Mouse (Mus musculus) stomach, embryonic 14.5 days (tissue): ENCODE data around the gene Gm20388. TPM values are rescaled to one million over a fixed set of nuclear protein-coding genes. Genes with fewer than 3 reads are reported as not detected.
A peak's percentile ranks its signal among the peaks of the same experiment; 100 is the strongest.

ENCODE experiments used
- ATAC-seq: fragments of 200-750 bp; cut with Nextera tagmentation; 2 replicates; pipeline ENCODE4 v1.8.0; 2017; ENCODE audit warnings: low read depth, moderate TSS enrichment; ENCODE audit not compliant: insufficient number of reproducible peaks, insufficient read depth, low FRiP score
- H3K27ac ChIP-seq: fragments of 300-500 bp; sonication (generic); 2 replicates; pipeline ENCODE4 v1.5.1; 2014; ENCODE audit warnings: mild to moderate bottlenecking, low read length, moderate library complexity, mixed read lengths
- H3K27me3 ChIP-seq: fragments of 300-500 bp; sonication (generic); 2 replicates; pipeline ENCODE4 v1.6.1; 2014; ENCODE audit warnings: low read length, control low read depth, mixed read lengths; ENCODE audit not compliant: control insufficient read depth, insufficient read depth
- H3K36me3 ChIP-seq: fragments of 300-500 bp; sonication (generic); 2 replicates; pipeline ENCODE4 v1.6.1; 2014; ENCODE audit warnings: mild to moderate bottlenecking, control low read depth, low read length, moderate library complexity, mixed read lengths; ENCODE audit not compliant: control insufficient read depth, insufficient read depth
- H3K4me1 ChIP-seq: fragments of 300-500 bp; sonication (generic); 2 replicates; pipeline ENCODE4 v1.6.1; 2014; ENCODE audit warnings: low read length, control low read depth, mixed read lengths; ENCODE audit not compliant: control insufficient read depth, insufficient read depth
- H3K4me2 ChIP-seq: fragments of 300-500 bp; sonication (generic); replicated peaks from 2 replicates; pipeline ENCODE4 v1.6.1; 2014; ENCODE audit warnings: low read depth, low read length, control low read depth
- H3K4me3 ChIP-seq: fragments of 300-500 bp; sonication (generic); 2 replicates; pipeline ENCODE4 v1.5.1; 2014; ENCODE audit warnings: low read depth, low read length, control low read depth
- H3K9ac ChIP-seq: fragments of 300-500 bp; sonication (generic); replicated peaks from 2 replicates; pipeline ENCODE4 v1.6.1; 2014; ENCODE audit warnings: low read depth, mild to moderate bottlenecking, control low read depth, low read length, moderate library complexity, mixed read lengths
- H3K9me3 ChIP-seq: fragments of 300-500 bp; sonication (generic); 2 replicates; pipeline ENCODE4 v1.6.1; 2016; ENCODE audit warnings: low read depth, low read length, control low read depth; ENCODE audit not compliant: control insufficient read depth
- WGBS: fragments of 180-500 bp; shearing (Covaris S2); extraction: QIAGEN DNeasy Blood & Tissue Kit; methylation state at CpG from one replicate; pipeline ENCODE4 v1.1.7; 2014; 5-methylcytosine and 5-hydroxymethylcytosine counted together
- polyA plus RNA-seq: library from polyadenylated mRNA; unstranded; fragments of >200 nt; fragmentation: Nextera tagmentation; extraction: Ambion mirVana; gene quantifications from 2 replicates; pipeline ENCODE4 v1.2.1, GENCODE M21; 2014

Gm20388 gene
- polyA plus RNA-seq, 1 experiment from 2014 or later = 11.4 TPM

DNA sequence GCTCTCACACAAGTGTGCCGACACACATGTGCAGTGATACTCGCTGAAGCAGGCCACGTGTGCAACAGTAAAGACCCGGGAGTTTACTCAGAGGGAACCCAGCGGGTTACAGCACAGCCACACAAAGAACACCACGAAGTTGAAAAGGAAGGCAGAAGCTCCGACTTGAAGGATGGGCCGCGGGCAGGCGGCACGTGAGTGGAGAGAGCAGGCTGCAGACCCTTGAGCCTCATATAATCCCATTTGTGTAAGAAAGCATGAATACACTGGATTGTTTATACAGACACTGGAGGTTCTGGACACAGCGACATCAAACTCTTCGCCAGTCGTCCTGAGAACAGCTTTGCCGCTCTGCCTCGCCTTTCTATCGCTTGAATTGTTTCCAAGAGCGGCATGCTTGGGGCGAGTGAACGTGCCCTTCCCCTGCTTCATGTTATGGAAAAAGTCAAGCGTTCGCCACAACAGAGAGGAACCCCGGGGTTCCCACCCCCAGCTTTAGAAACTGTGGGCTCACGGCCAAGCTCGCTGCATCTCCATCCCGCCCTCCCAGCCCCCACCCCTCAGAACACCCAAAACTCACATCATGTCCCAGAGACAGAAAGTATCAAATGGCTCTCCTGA lies 1569.9 kb downstream of the Gm20388 start:
- H3K9me3 ChIP-seq = no peaks in the 10 kb centered on the region

GRCm38 (mm10) chr8:121484072-121484782 lies 1573.6 kb downstream of the Gm20388 start:
- Histone ChIP-seq H3K9ac (no peak overlapping the region), H3K4me3 (no peak overlapping the region), H3K4me1 (peaks cover 9% of the 10 kb centered on the region; the same call in 1 of the 2 replicates), H3K9me3 (no peaks in the 10 kb centered on the region), H3K27me3 (no peaks in the 10 kb centered on the region), H3K27ac (no peak overlapping the region), H3K36me3 (no peaks in the 10 kb centered on the region), H3K4me2 (no peak overlapping the region)
- 52% methylated on average over 20 of the region's 23 CpGs for WGBS
- ATAC-seq = 0 out of 2 replicates have a peak, but pooled peaks have one; percentile 46

More for the DNA sequence above, 1569.9 kb downstream of the Gm20388 start:
- Histone ChIP-seq H3K4me2 (no peak overlapping the region; the same call in 1 of the 2 replicates), H3K4me3 (no peak overlapping the region), H3K36me3 (no peaks in the 10 kb centered on the region), H3K27ac (no peak overlapping the region), H3K4me1 (peaks cover 9% of the 10 kb centered on the region; the same call in 1 of the 2 replicates), H3K27me3 (no peaks in the 10 kb centered on the region), H3K9ac (no peak overlapping the region)
- ATAC-seq = no peak
- WGBS = 37% methylated on average over 26 of the region's 26 CpGs

- Histone ChIP-seq H3K27me3 (no peaks in the 10 kb centered on the region), H3K4me1 (no peaks in the 10 kb centered on the region), H3K4me2 (no peak overlapping the region), H3K9me3 (no peaks in the 10 kb centered on the region), H3K4me3 (no peak overlapping the region), H3K36me3 (no peaks in the 10 kb centered on the region), H3K9ac (no peak overlapping the region), H3K27ac (no peak overlapping the region)
- ATAC-seq = no peak
- 45% methylated on average over 9 of the region's 9 CpGs for WGBS
Observed at GRCm38 (mm10) chr8:121491633-121492032, 1581.0 kb downstream of the Gm20388 start.

DNA sequence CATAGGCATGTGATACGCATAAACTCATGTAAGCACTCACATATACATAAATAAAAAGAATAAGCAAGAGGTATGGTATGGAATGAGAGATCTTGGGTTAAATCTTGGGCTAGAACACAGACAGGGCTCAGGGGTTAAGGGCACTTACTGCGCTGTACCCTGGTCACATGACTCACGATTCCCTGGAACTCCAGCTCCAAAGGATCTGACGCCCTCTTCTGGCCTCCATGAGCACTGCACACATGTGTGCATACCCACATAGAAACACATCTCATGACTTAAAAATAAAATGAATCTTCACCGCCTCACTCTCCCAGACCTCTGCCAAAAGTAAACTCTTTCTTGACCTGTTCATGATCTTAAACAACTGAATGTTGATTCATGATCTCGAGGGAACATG lies 1587.0 kb downstream of the Gm20388 start:
- 86% methylated on average over 6 of the region's 6 CpGs for WGBS
- Histone ChIP-seq H3K36me3 (no peaks in the 10 kb centered on the region), H3K4me1 (no peaks in the 10 kb centered on the region), H3K27me3 (no peaks in the 10 kb centered on the region), H3K4me3 (no peak overlapping the region), H3K9me3 (no peaks in the 10 kb centered on the region), H3K9ac (no peak overlapping the region), H3K27ac (no peak overlapping the region), H3K4me2 (no peak overlapping the region)
- no peak for ATAC-seq

DNA sequence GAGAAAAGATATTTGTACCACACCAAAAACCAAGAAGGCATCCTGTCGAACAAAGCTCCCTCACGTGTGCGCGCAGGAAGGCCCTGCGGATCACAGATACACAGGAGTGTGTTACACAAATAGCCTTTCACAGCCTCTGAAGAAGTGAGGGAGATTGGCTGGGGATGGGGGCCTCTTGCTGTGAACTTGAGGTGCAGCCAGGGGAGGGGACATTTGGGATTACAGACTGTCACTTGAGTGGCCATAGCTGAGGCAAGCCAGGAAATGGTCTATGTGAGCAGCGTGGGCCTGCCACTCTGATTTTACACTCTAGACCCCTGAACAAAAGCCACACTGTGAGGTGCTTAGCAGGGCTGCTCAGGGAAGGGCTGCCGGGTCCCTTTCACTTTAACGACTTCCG lies 1601.1 kb downstream of the Gm20388 start:
- no peaks in the 10 kb centered on the region for H3K27me3 ChIP-seq

DNA sequence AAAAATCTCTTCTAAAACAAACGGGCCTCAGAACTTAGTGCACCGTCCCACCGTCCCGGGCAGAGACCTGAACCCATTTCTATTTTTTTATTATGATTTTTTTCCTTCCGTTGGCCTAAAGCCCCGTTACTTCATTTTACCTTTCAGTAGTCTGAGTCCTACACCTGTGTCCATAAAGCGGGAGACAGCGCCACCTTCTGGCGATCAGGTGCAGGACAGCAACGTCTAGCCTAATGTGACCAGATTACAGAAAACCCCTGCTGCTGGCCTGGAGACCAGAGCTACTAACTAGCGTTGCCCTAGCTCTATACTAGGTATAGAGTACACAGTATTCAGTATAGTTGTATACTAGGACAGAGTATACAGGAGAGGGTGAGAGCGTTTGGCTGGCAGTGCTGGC lies 1602.8 kb downstream of the Gm20388 start:
- no peak overlapping the region for H3K9ac ChIP-seq
- H3K9me3 ChIP-seq = no peaks in the 10 kb centered on the region
- no peaks in the 10 kb centered on the region for H3K4me1 ChIP-seq
- no peak; the same call in 1 of the 2 replicates for ATAC-seq
- 9% methylated on average over 12 of the region's 12 CpGs for WGBS
- H3K4me3 ChIP-seq = no peak overlapping the region
- no peaks in the 10 kb centered on the region for H3K27me3 ChIP-seq
- H3K36me3 ChIP-seq = no peaks in the 10 kb centered on the region
- H3K4me2 ChIP-seq = no peak overlapping the region
- H3K27ac ChIP-seq = no peak overlapping the region

More for the DNA sequence above, 1601.1 kb downstream of the Gm20388 start:
- no peak overlapping the region for H3K4me3 ChIP-seq
- H3K27ac ChIP-seq = no peak overlapping the region
- H3K4me2 ChIP-seq = no peak overlapping the region
- H3K36me3 ChIP-seq = no peaks in the 10 kb centered on the region
- H3K9ac ChIP-seq = no peak overlapping the region
- WGBS = 59% methylated on average over 9 of the region's 9 CpGs
- no peak for ATAC-seq
- H3K4me1 ChIP-seq = peaks cover 1% of the 10 kb centered on the region; the same call in 1 of the 2 replicates
- H3K9me3 ChIP-seq = no peaks in the 10 kb centered on the region

GRCm38 (mm10) chr8:121525111-121525818 lies 1614.6 kb downstream of the Gm20388 start:
- no peaks in the 10 kb centered on the region for H3K9me3 ChIP-seq
- no peak overlapping the region for H3K4me2 ChIP-seq
- H3K36me3 ChIP-seq = no peaks in the 10 kb centered on the region
- peaks cover 4% of the 10 kb centered on the region; the same call in 1 of the 2 replicates for H3K4me1 ChIP-seq
- 54% methylated on average over 18 of the region's 18 CpGs for WGBS
- no peak overlapping the region for H3K27ac ChIP-seq
- H3K9ac ChIP-seq = no peak overlapping the region
- H3K27me3 ChIP-seq = no peaks in the 10 kb centered on the region
- ATAC-seq = no peak
- no peak overlapping the region for H3K4me3 ChIP-seq

DNA sequence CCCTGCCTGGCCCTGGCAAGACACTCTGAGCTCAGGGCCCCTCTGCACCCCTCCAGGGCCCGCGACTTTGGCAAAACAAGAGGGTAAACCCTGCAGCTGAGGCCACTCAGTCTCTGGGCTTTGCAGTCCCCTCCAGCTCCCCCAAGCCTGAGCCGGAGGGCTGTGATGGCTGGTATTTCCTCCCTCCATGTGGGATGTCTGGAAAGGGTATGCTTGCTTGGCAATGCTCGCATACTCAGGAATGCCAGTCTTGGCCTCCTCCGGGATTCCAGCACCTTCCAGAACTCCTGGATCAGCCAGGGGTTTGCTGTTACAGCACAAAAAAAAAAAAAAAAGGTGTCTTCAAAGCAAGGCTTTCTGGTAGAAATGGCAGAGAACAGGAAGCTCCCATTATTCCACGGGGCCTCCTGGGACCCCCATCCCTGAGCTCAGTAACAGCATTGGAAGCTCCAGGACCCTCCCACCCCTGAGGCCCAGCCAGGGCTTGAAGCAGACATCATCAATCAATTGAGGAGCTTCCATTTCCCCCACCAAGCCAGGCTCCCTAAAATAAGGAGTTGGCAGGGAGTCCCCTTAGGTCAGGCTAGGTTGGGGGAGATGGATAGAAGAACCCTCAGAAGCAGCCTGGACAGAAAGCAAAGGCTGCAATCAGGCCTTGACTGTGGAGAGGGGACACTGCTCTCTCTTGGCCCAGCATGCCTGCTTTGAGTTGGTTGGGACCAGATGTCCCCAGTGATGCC lies 1616.3 kb downstream of the Gm20388 start:
- Histone ChIP-seq H3K27ac (no peak overlapping the region), H3K4me2 (no peak overlapping the region), H3K36me3 (no peaks in the 10 kb centered on the region), H3K27me3 (no peaks in the 10 kb centered on the region), H3K4me3 (no peak overlapping the region), H3K4me1 (peaks cover 4% of the 10 kb centered on the region; the same call in 1 of the 2 replicates), H3K9me3 (no peaks in the 10 kb centered on the region), H3K9ac (no peak overlapping the region)
- no peak for ATAC-seq
- 47% methylated on average over 6 of the region's 6 CpGs for WGBS
